15 mouse cellular contexts compared by ENCODE assay signal in the genomic region with DNA sequence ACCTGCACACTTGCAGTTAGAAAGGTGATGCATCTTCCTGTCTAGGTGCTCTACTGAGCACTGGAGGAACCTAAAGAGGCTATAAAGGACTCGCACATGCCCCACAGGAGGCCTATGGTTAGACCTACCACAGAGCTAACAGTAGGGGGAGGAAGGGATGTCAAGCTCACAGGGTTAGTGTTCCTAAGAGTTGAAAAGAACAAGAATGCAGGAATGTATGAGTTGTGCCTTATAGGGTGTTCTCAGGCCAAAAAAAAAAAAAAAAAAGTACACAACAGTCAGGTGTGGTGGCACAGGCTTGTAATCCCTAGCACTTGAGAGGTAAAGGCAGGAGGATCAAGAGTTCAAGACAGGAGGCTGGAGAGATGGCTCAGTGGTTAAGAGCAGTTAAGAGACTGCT.
"Had no signal": no experiment of that assay in that cellular context is flagged by ENCODE, and none has a peak within 500 bp of the region (broad histone marks: within the 10 kb centered on the region; RNA-seq: fewer than 3 reads in every experiment).

No protein-coding gene starts in this region.

- H3K27ac ChIP-seq: midbrain, embryonic 10.5 days; midbrain, embryonic 12.5 days; neural tube, embryonic 12.5 days; stomach, embryonic 15.5 days; stomach, postnatal 0 days had no signal

- H3K27me3 ChIP-seq: midbrain, embryonic 12.5 days; neural tube, embryonic 12.5 days; stomach, embryonic 15.5 days had no signal

- H3K9ac ChIP-seq: lung, embryonic 14.5 days; midbrain, embryonic 12.5 days; neural tube, embryonic 12.5 days; stomach, embryonic 15.5 days had no signal

- H3K36me3 ChIP-seq: midbrain, embryonic 10.5 days; midbrain, embryonic 12.5 days; neural tube, embryonic 12.5 days; stomach, embryonic 15.5 days had no signal

- DNase-seq: lung, adult 18-20 months; lung, embryonic 14.5 days; lung, postnatal 10 days; lung, postnatal 4 days; midbrain, embryonic 14.5 days; right cerebral cortex, postnatal 14 days; thymus, adult 2 months; thymus, postnatal 25 days; thymus, postnatal 4 days had no signal

- H3K4me3 ChIP-seq: midbrain, embryonic 10.5 days; midbrain, embryonic 12.5 days; neural tube, embryonic 12.5 days; stomach, embryonic 15.5 days had no signal

- H3K4me2 ChIP-seq: lung, embryonic 14.5 days; midbrain, embryonic 12.5 days; neural tube, embryonic 12.5 days; stomach, embryonic 15.5 days had no signal

- H3K4me1 ChIP-seq: midbrain, embryonic 10.5 days; midbrain, embryonic 12.5 days; neural tube, embryonic 12.5 days; stomach, embryonic 15.5 days had no signal

- ATAC-seq: midbrain, embryonic 16.5 days had no signal

- H3K9me3 ChIP-seq: midbrain, embryonic 10.5 days; midbrain, embryonic 12.5 days; neural tube, embryonic 12.5 days; stomach, embryonic 15.5 days had no signal
